Mouse (Mus musculus) forebrain, embryonic 12.5 days (tissue): Measurements from ENCODE around the gene Acad11. TPM values are rescaled to one million over a fixed set of nuclear protein-coding genes. Genes with fewer than 3 reads are reported as not detected.

Experiments used
- ATAC-seq: fragments of 200-750 bp; cut with Nextera tagmentation; 2 replicates; pipeline ENCODE4 v1.8.0; 2017; ENCODE audit warnings: moderate TSS enrichment; ENCODE audit not compliant: low FRiP score
- H3K27ac ChIP-seq: fragments of 300-500 bp; sonication (generic); 2 replicates; pipeline ENCODE4 v1.5.1; 2016; ENCODE audit warnings: mild to moderate bottlenecking
- H3K27me3 ChIP-seq: fragments of 300-500 bp; sonication (generic); 2 replicates; pipeline ENCODE4 v1.6.1; 2016; ENCODE audit warnings: mild to moderate bottlenecking
- H3K36me3 ChIP-seq: fragments of 300-500 bp; sonication (generic); replicated peaks from 2 replicates; pipeline ENCODE4 v1.6.1; 2016; ENCODE audit warnings: mild to moderate bottlenecking
- H3K4me1 ChIP-seq: fragments of 300-500 bp; sonication (generic); 2 replicates; pipeline ENCODE4 v1.6.1; 2016
- H3K4me2 ChIP-seq: fragments of 300-500 bp; sonication (generic); 2 replicates; pipeline ENCODE4 v1.6.1; 2016; ENCODE audit warnings: mild to moderate bottlenecking, moderate library complexity
- H3K4me3 ChIP-seq: fragments of 300-500 bp; sonication (generic); replicated peaks from 2 replicates; pipeline ENCODE4 v1.5.1; 2016; ENCODE audit warnings: mild to moderate bottlenecking
- H3K9ac ChIP-seq: fragments of 300-500 bp; sonication (generic); 2 replicates; pipeline ENCODE4 v1.6.1; 2016; ENCODE audit warnings: mild to moderate bottlenecking
- H3K9me3 ChIP-seq: fragments of 300-500 bp; sonication (generic); 2 replicates; pipeline ENCODE4 v1.6.1; 2016
- WGBS: fragments of 180-500 bp; shearing (Covaris S2); methylation state at CpG from one replicate; pipeline ENCODE4 v1.1.7; 2016; 5-methylcytosine and 5-hydroxymethylcytosine counted together
- polyA plus RNA-seq: library from polyadenylated mRNA; unstranded; fragments of >200 nt; fragmentation: Nextera tagmentation; extraction: Ambion mirVana; gene quantifications from 2 replicates; pipeline ENCODE4 v1.2.1, GENCODE M21; 2016

Gene Acad11
- 7.4 and 7.6 TPM in 2 replicates for polyA plus RNA-seq

GRCm38 (mm10) chr9:104063244-104063961 lies at the start of gene Acad11:
Gene Acad11 (plus strand): TSS chr9:104063377.
- H3K9ac ChIP-seq = peak within 1 kb of the TSS; percentile 81
- H3K27ac ChIP-seq = peak within 1 kb of the TSS; percentile 48; the same call in 1 of the 2 replicates
- H3K4me2 ChIP-seq = peak within 1 kb of the TSS; percentile 93
- no peaks in the 10 kb centered on the region for H3K27me3 ChIP-seq
- under 1% methylated on average over 24 of the region's 30 CpGs for WGBS
- H3K36me3 ChIP-seq = peaks cover 16% of the 10 kb centered on the region
- H3K4me1 ChIP-seq = peaks cover 26% of the 10 kb centered on the region
- no peaks in the 10 kb centered on the region for H3K9me3 ChIP-seq
- H3K4me3 ChIP-seq = peak within 1 kb of the TSS; percentile 87
- ATAC-seq = peak; percentile 97

DNA sequence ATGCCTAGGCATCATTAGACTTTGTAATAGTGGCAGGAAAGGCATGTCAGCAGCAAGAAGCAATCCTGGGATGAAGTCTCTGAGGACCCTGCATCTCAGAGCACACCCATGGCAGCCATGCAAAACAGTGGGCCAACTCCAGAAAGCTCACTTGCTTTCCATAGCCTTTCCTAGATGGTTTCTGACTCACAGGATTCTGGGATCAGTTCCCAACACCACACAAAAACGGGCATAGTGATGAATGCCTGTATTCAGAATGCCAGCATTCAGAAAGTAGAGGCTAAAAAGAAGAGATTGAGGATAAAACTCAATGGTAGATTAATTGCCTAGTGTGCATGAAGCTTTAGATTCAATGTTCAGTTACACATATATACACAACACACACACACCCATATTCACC lies 48.7 kb upstream of the Acad11 start:
- no peak for ATAC-seq
- 71% methylated on average over 1 of the region's 1 CpGs for WGBS
- Histone ChIP-seq H3K4me2 (no peak overlapping the region), H3K4me3 (no peak overlapping the region), H3K27me3 (no peaks in the 10 kb centered on the region), H3K9ac (no peak overlapping the region), H3K4me1 (no peaks in the 10 kb centered on the region), H3K9me3 (no peaks in the 10 kb centered on the region), H3K27ac (no peak overlapping the region), H3K36me3 (peaks cover 36% of the 10 kb centered on the region)

- Histone ChIP-seq H3K27me3 (no peaks in the 10 kb centered on the region), H3K36me3 (peaks cover 48% of the 10 kb centered on the region), H3K4me1 (no peaks in the 10 kb centered on the region), H3K4me2 (no peak overlapping the region), H3K9ac (no peak overlapping the region), H3K4me3 (no peak overlapping the region), H3K27ac (no peak overlapping the region), H3K9me3 (no peaks in the 10 kb centered on the region)
- ATAC-seq = no peak
- WGBS = 93% methylated on average over 10 of the region's 10 CpGs
These were observed 42.2 kb upstream of the Acad11 start for GRCm38 (mm10) chr9:104021026-104021425.

GRCm38 (mm10) chr9:104027186-104027585 lies 36.0 kb upstream of the Acad11 start:
- no peak overlapping the region for H3K9ac ChIP-seq
- no peak for ATAC-seq
- no peaks in the 10 kb centered on the region for H3K4me1 ChIP-seq
- no peak overlapping the region for H3K27ac ChIP-seq
- H3K4me3 ChIP-seq = no peak overlapping the region
- no peaks in the 10 kb centered on the region for H3K27me3 ChIP-seq
- H3K36me3 ChIP-seq = peaks cover 32% of the 10 kb centered on the region
- H3K9me3 ChIP-seq = no peaks in the 10 kb centered on the region
- 95% methylated on average over 8 of the region's 8 CpGs for WGBS
- H3K4me2 ChIP-seq = no peak overlapping the region

DNA sequence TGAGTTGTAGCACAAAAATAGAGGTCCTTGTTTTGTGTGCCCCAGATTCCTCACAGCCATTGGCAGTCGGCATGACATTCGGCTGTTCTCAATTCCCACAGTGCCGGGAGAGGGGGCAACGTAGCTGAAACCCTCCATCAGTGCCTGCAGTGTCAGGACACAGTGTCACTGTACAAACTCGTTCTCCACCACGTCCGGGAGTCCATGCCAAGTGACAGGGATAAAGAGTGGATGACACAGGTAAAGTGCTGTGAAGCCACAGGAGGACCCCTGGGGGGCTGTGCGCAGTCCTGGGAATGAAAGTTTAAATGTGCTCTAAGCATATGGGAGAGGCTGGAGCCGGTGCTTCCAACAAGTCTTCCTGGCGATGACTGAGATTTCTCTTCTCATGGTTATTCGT lies 33.3 kb upstream of the Acad11 start:
- H3K27ac ChIP-seq = no peak overlapping the region
- no peak overlapping the region for H3K9ac ChIP-seq
- no peak overlapping the region for H3K4me2 ChIP-seq
- H3K27me3 ChIP-seq = no peaks in the 10 kb centered on the region
- H3K9me3 ChIP-seq = no peaks in the 10 kb centered on the region
- no peak overlapping the region for H3K4me3 ChIP-seq
- 89% methylated on average over 11 of the region's 11 CpGs for WGBS
- H3K36me3 ChIP-seq = peaks cover 20% of the 10 kb centered on the region
- H3K4me1 ChIP-seq = no peaks in the 10 kb centered on the region
- ATAC-seq = no peak

DNA sequence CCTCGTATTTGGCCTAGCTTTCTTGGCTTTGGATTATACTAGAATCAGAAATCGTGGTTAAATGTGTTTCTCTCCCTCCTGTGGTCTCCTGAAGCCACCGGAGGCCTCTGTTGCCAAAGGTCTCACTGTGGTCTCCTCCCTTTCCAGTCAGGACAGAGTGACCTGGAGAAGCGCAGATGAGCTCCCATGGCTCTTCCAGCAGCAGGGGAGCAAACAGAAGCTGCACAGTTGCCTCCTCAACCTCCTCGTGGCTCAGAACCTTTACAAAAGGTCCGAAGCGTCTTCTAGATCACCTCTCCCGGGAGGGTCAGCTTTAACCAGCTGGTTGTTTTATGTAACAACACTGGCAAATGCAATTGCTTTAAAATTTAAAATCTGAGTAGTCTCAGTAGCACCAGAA lies 28.9 kb upstream of the Acad11 start:
- ATAC-seq = no peak
- Histone ChIP-seq H3K9me3 (no peaks in the 10 kb centered on the region), H3K4me1 (no peaks in the 10 kb centered on the region), H3K4me3 (no peak overlapping the region), H3K4me2 (no peak overlapping the region), H3K36me3 (peaks cover 7% of the 10 kb centered on the region), H3K27me3 (no peaks in the 10 kb centered on the region), H3K27ac (no peak overlapping the region), H3K9ac (no peak overlapping the region)
- 87% methylated on average over 8 of the region's 8 CpGs for WGBS

DNA sequence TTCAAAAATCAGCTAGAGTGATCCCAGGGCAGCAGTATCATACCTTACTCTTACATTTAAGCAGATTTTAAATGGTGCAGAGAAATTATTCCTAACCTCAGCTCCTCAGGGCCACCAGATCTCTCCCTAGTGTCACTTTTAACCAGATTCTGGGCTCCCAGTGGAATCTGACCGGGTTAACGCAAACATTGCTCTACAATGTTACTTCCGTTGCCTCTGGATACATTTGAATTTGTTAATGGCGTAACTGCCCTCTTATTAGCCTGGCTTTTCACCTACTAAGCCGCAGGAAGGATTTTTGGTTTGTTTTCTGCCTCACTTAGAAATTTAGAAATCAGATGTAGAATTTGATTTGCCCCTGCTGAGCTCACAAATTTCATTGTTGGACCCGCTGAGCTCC lies 28.5 kb upstream of the Acad11 start:
- H3K9ac ChIP-seq = no peak overlapping the region
- no peaks in the 10 kb centered on the region for H3K9me3 ChIP-seq
- ATAC-seq = no peak
- no peak overlapping the region for H3K27ac ChIP-seq
- no peak overlapping the region for H3K4me2 ChIP-seq
- 76% methylated on average over 6 of the region's 6 CpGs for WGBS
- H3K4me3 ChIP-seq = no peak overlapping the region
- no peaks in the 10 kb centered on the region for H3K27me3 ChIP-seq
- H3K4me1 ChIP-seq = no peaks in the 10 kb centered on the region
- H3K36me3 ChIP-seq = peaks cover 9% of the 10 kb centered on the region

DNA sequence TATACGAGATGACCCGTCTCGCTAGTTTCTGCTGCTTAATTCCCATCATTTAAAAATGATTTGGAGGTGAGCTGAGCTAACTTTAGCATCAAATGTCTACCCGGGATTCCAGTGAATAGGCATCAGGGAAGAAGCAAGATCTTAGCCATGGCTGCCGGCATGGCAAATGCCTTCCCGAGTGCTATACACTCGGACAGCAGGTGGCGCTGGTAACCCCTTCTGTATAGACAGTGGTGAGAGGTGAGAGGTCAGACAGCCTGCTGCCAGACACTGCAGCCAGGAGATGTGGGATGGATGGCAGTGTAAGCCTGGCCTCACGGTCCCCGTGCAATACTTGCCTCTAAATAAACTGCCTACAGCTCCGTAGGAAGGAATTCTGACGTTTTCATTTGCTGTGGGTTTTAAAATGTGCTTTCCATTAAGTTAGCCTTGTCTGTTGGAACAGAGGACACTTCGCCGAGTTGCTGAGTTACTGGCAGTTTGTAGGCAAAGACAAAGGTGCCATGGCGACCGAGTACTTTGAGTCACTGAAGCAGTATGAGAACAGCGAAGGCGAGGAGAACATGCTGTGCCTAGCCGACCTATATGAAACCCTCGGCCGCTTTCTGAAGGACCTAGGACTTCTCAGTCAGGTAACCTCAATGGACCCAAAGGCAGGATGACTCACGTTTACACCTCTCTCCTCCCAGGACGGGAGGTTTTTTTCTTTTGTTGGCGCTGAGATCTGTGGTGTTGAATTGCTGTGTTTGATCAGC lies 27.7 kb upstream of the Acad11 start:
- no peak overlapping the region for H3K4me2 ChIP-seq
- no peaks in the 10 kb centered on the region for H3K4me1 ChIP-seq
- H3K4me3 ChIP-seq = no peak overlapping the region
- 52% methylated on average over 24 of the region's 24 CpGs for WGBS
- no peaks in the 10 kb centered on the region for H3K9me3 ChIP-seq
- no peak overlapping the region for H3K27ac ChIP-seq
- peak; percentile 46; the same call in 1 of the 2 replicates for ATAC-seq
- H3K36me3 ChIP-seq = peaks cover 9% of the 10 kb centered on the region
- H3K27me3 ChIP-seq = no peaks in the 10 kb centered on the region
- no peak overlapping the region for H3K9ac ChIP-seq

GRCm38 (mm10) chr9:104038266-104038665 lies 24.9 kb upstream of the Acad11 start:
- Histone ChIP-seq H3K9me3 (no peaks in the 10 kb centered on the region), H3K36me3 (peaks cover 14% of the 10 kb centered on the region), H3K4me1 (no peaks in the 10 kb centered on the region), H3K27me3 (no peaks in the 10 kb centered on the region), H3K4me3 (no peak overlapping the region), H3K27ac (no peak overlapping the region), H3K4me2 (no peak overlapping the region), H3K9ac (no peak overlapping the region)
- 91% methylated on average over 13 of the region's 13 CpGs for WGBS
- no peak for ATAC-seq

GRCm38 (mm10) chr9:104039031-104039695 lies 24.0 kb upstream of the Acad11 start:
- Histone ChIP-seq H3K4me1 (no peaks in the 10 kb centered on the region), H3K9me3 (no peaks in the 10 kb centered on the region), H3K4me2 (no peak overlapping the region), H3K4me3 (no peak overlapping the region), H3K27ac (no peak overlapping the region), H3K9ac (no peak overlapping the region), H3K27me3 (no peaks in the 10 kb centered on the region), H3K36me3 (peaks cover 14% of the 10 kb centered on the region)
- 91% methylated on average over 21 of the region's 21 CpGs for WGBS
- ATAC-seq = no peak

- no peaks in the 10 kb centered on the region for H3K4me1 ChIP-seq
- peaks cover 17% of the 10 kb centered on the region for H3K36me3 ChIP-seq
- H3K9me3 ChIP-seq = no peaks in the 10 kb centered on the region
- no peak overlapping the region for H3K4me3 ChIP-seq
- WGBS = 89% methylated on average over 4 of the region's 4 CpGs
- no peak overlapping the region for H3K4me2 ChIP-seq
- no peak for ATAC-seq
- H3K9ac ChIP-seq = no peak overlapping the region
- no peak overlapping the region for H3K27ac ChIP-seq
- no peaks in the 10 kb centered on the region for H3K27me3 ChIP-seq
These were observed 23.4 kb upstream of the Acad11 start for GRCm38 (mm10) chr9:104039742-104040141.

DNA sequence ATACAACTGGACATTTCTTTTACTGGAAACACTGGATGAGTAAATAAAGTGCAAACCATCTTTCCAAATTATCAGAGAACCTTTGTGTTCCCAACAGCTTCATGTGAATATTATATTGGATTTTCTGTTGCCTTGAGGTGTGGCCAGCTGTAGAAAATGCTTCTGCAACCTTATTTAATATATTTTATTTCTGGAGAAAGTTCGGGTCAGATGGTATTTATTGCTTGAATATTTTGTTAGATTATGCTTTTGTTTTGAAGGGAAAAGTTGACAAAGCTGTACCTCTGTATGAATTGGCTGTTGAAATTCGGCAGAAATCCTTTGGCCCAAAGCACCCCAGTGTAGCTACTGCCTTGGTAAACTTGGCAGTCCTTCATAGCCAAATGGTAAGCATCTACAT lies 22.8 kb upstream of the Acad11 start, which contains the start of gene Gm28305:
Gene Gm28305, plus strand, starts transcription at position 301 of the 400 bp plus-strand sequence.
- H3K36me3 ChIP-seq = peaks cover 20% of the 10 kb centered on the region
- WGBS = 70% methylated on average over 2 of the region's 2 CpGs
- no peak for ATAC-seq
- H3K4me2 ChIP-seq = no peak within 1 kb of the TSS
- H3K4me1 ChIP-seq = no peaks in the 10 kb centered on the region
- H3K9ac ChIP-seq = no peak within 1 kb of the TSS
- no peaks in the 10 kb centered on the region for H3K27me3 ChIP-seq
- no peak within 1 kb of the TSS for H3K4me3 ChIP-seq
- H3K27ac ChIP-seq = no peak within 1 kb of the TSS
- H3K9me3 ChIP-seq = no peaks in the 10 kb centered on the region
